Mouse (Mus musculus): ENCODE measurements around the gene Mosmo. TPM values are rescaled to one million over a fixed set of nuclear protein-coding genes. Genes with fewer than 3 reads are reported as not detected.

Mosmo gene
- polyA plus RNA-seq, 1 experiment from 2014 or later: 14.9 TPM

- peak; percentile 82 for ATAC-seq (replicated peaks)
- Histone ChIP-seq H3K27ac (peak overlapping the region; percentile 90), H3K27me3 (replicated peaks) (no peaks in the 10 kb centered on the region), H3K4me1 (peaks cover 38% of the 10 kb centered on the region), H3K4me2 (peak overlapping the region; percentile 85), H3K9me3 (no peaks in the 10 kb centered on the region), H3K36me3 (replicated peaks) (no peaks in the 10 kb centered on the region), H3K4me3 (peak overlapping the region; percentile 95), H3K9ac (peak overlapping the region; percentile 96)
- WGBS: 3% methylated on average over 42 of the region's 42 CpGs
These were observed 530 bp downstream of the Mosmo start for GRCm38 (mm10) chr7:120677764-120678531.

- Histone ChIP-seq H3K4me3 (peak overlapping the region; percentile 95), H3K4me2 (peak overlapping the region; percentile 85), H3K9ac (0 out of 2 replicates have a peak overlapping the region, but pooled peaks have one; percentile 6), H3K4me1 (peaks cover 38% of the 10 kb centered on the region), H3K27ac (no peak overlapping the region), H3K36me3 (replicated peaks) (no peaks in the 10 kb centered on the region), H3K9me3 (no peaks in the 10 kb centered on the region), H3K27me3 (replicated peaks) (no peaks in the 10 kb centered on the region)
- 60% methylated on average over 8 of the region's 8 CpGs for WGBS
- no peak for ATAC-seq (replicated peaks)
These were observed 1.6 kb downstream of the Mosmo start for GRCm38 (mm10) chr7:120679023-120679422.

GRCm38 (mm10) chr7:120682002-120682401 lies 4.6 kb downstream of the Mosmo start:
- no peak for ATAC-seq (replicated peaks)
- no peak overlapping the region for H3K9ac ChIP-seq
- WGBS: 85% methylated on average over 4 of the region's 4 CpGs
- no peaks in the 10 kb centered on the region for H3K36me3 ChIP-seq (replicated peaks)
- peaks cover 30% of the 10 kb centered on the region for H3K4me1 ChIP-seq
- no peaks in the 10 kb centered on the region for H3K9me3 ChIP-seq
- H3K27ac ChIP-seq: no peak overlapping the region
- H3K4me2 ChIP-seq: no peak overlapping the region
- no peak overlapping the region for H3K4me3 ChIP-seq
- no peaks in the 10 kb centered on the region for H3K27me3 ChIP-seq (replicated peaks)

- H3K27me3 ChIP-seq (replicated peaks): no peaks in the 10 kb centered on the region
- H3K36me3 ChIP-seq (replicated peaks): no peaks in the 10 kb centered on the region
- H3K9ac ChIP-seq: no peak overlapping the region
- H3K27ac ChIP-seq: no peak overlapping the region
- 88% methylated on average over 2 of the region's 2 CpGs for WGBS
- no peak for ATAC-seq (replicated peaks)
- peaks cover 12% of the 10 kb centered on the region for H3K4me1 ChIP-seq
- no peak overlapping the region for H3K4me3 ChIP-seq
- H3K4me2 ChIP-seq: no peak overlapping the region
- no peaks in the 10 kb centered on the region for H3K9me3 ChIP-seq
These were observed 7.3 kb downstream of the Mosmo start for GRCm38 (mm10) chr7:120684731-120685161.

GRCm38 (mm10) chr7:120685227-120685626 lies 7.8 kb downstream of the Mosmo start:
- no peak for ATAC-seq (replicated peaks)
- Histone ChIP-seq H3K4me3 (no peak overlapping the region), H3K4me2 (no peak overlapping the region), H3K27me3 (replicated peaks) (no peaks in the 10 kb centered on the region), H3K36me3 (replicated peaks) (no peaks in the 10 kb centered on the region), H3K4me1 (peaks cover 8% of the 10 kb centered on the region), H3K9me3 (no peaks in the 10 kb centered on the region), H3K9ac (no peak overlapping the region), H3K27ac (no peak overlapping the region)
- WGBS: 84% methylated on average over 6 of the region's 6 CpGs

- Histone ChIP-seq H3K4me1 (0 out of 2 replicates have a peak, but pooled peaks cover 3% of the 10 kb centered on the region), H3K27ac (no peak overlapping the region), H3K4me3 (no peak overlapping the region), H3K27me3 (replicated peaks) (no peaks in the 10 kb centered on the region), H3K9ac (no peak overlapping the region), H3K9me3 (no peaks in the 10 kb centered on the region), H3K36me3 (replicated peaks) (no peaks in the 10 kb centered on the region), H3K4me2 (no peak overlapping the region)
- 74% methylated on average over 4 of the region's 4 CpGs for WGBS
- ATAC-seq (replicated peaks): no peak
These were observed 13.2 kb downstream of the Mosmo start for GRCm38 (mm10) chr7:120690634-120691033.

- Histone ChIP-seq H3K27ac (no peak overlapping the region), H3K27me3 (replicated peaks) (no peaks in the 10 kb centered on the region), H3K9ac (no peak overlapping the region), H3K9me3 (no peaks in the 10 kb centered on the region), H3K4me3 (no peak overlapping the region), H3K4me2 (no peak overlapping the region), H3K36me3 (replicated peaks) (no peaks in the 10 kb centered on the region), H3K4me1 (0 out of 2 replicates have a peak, but pooled peaks cover 3% of the 10 kb centered on the region)
- WGBS: 94% methylated on average over 5 of the region's 5 CpGs
- ATAC-seq (replicated peaks): no peak
These were observed 16.5 kb downstream of the Mosmo start for GRCm38 (mm10) chr7:120693831-120694375.

- H3K4me3 ChIP-seq: no peak overlapping the region
- ATAC-seq (replicated peaks): no peak
- no peak overlapping the region for H3K27ac ChIP-seq
- no peak overlapping the region for H3K9ac ChIP-seq
- H3K4me2 ChIP-seq: no peak overlapping the region
- no peaks in the 10 kb centered on the region for H3K36me3 ChIP-seq (replicated peaks)
- no peaks in the 10 kb centered on the region for H3K27me3 ChIP-seq (replicated peaks)
- WGBS: 32% methylated on average over 6 of the region's 6 CpGs
- H3K4me1 ChIP-seq: 0 out of 2 replicates have a peak, but pooled peaks cover 3% of the 10 kb centered on the region
- H3K9me3 ChIP-seq: no peaks in the 10 kb centered on the region
These were observed 17.8 kb downstream of the Mosmo start for GRCm38 (mm10) chr7:120695196-120695595.

GRCm38 (mm10) chr7:120695641-120696040 lies 18.2 kb downstream of the Mosmo start:
- whole genome bisulfite sequencing: 52% methylated on average over 1 of the region's 1 CpGs
- Histone ChIP-seq H3K36me3 (replicated peaks) (no peaks in the 10 kb centered on the region), H3K9me3 (no peaks in the 10 kb centered on the region)

GRCm38 (mm10) chr7:120696331-120696730 lies 18.9 kb downstream of the Mosmo start:
- Histone ChIP-seq H3K4me2 (no peak overlapping the region), H3K36me3 (replicated peaks) (no peaks in the 10 kb centered on the region), H3K9ac (no peak overlapping the region), H3K9me3 (no peaks in the 10 kb centered on the region), H3K4me3 (no peak overlapping the region), H3K4me1 (0 out of 2 replicates have a peak, but pooled peaks cover 3% of the 10 kb centered on the region), H3K27me3 (replicated peaks) (no peaks in the 10 kb centered on the region), H3K27ac (no peak overlapping the region)
- ATAC-seq (replicated peaks): no peak
- 98% methylated on average over 2 of the region's 2 CpGs for WGBS

More at GRCm38 (mm10) chr7:120695641-120696040, 18.2 kb downstream of the Mosmo start:
- H3K27me3 ChIP-seq (replicated peaks): no peaks in the 10 kb centered on the region
- no peak overlapping the region for H3K27ac ChIP-seq
- no peak overlapping the region for H3K9ac ChIP-seq
- no peak for ATAC-seq (replicated peaks)
- no peak overlapping the region for H3K4me3 ChIP-seq
- 0 out of 2 replicates have a peak, but pooled peaks cover 3% of the 10 kb centered on the region for H3K4me1 ChIP-seq
- no peak overlapping the region for H3K4me2 ChIP-seq

GRCm38 (mm10) chr7:120699586-120699985 lies 22.2 kb downstream of the Mosmo start:
- no peaks in the 10 kb centered on the region for H3K27me3 ChIP-seq (replicated peaks)
- no peak overlapping the region for H3K27ac ChIP-seq
- H3K4me2 ChIP-seq: no peak overlapping the region
- H3K9ac ChIP-seq: no peak overlapping the region
- no peaks in the 10 kb centered on the region for H3K9me3 ChIP-seq
- H3K36me3 ChIP-seq (replicated peaks): no peaks in the 10 kb centered on the region
- 92% methylated on average over 6 of the region's 6 CpGs for WGBS
- ATAC-seq (replicated peaks): no peak
- H3K4me1 ChIP-seq: 0 out of 2 replicates have a peak, but pooled peaks cover 3% of the 10 kb centered on the region
- H3K4me3 ChIP-seq: no peak overlapping the region

- H3K27ac ChIP-seq: no peak overlapping the region
- no peak overlapping the region for H3K4me3 ChIP-seq
- WGBS: 81% methylated on average over 3 of the region's 3 CpGs
- no peak overlapping the region for H3K4me2 ChIP-seq
- H3K4me1 ChIP-seq: no peaks in the 10 kb centered on the region
- no peaks in the 10 kb centered on the region for H3K27me3 ChIP-seq (replicated peaks)
- no peak overlapping the region for H3K9ac ChIP-seq
- no peaks in the 10 kb centered on the region for H3K36me3 ChIP-seq (replicated peaks)
- no peak for ATAC-seq (replicated peaks)
- no peaks in the 10 kb centered on the region for H3K9me3 ChIP-seq
These were observed 26.5 kb downstream of the Mosmo start for GRCm38 (mm10) chr7:120703888-120704287.

All from midbrain, embryonic 15.5 days (tissue).